Mouse (Mus musculus) myocyte (in vitro differentiated cells): ENCODE data around the gene Scamp3. TPM values are rescaled to one million over a fixed set of nuclear protein-coding genes. Genes with fewer than 3 reads are reported as not detected.
A peak's percentile ranks its signal among the peaks of the same experiment; 100 is the strongest.

ENCODE experiments used
- H3K27me3 ChIP-seq: one replicate; pipeline ENCODE4 v1.6.1; 2011; ENCODE audit not compliant: control insufficient read depth, insufficient read depth, insufficient read length
- H3K36me3 ChIP-seq: one replicate; pipeline ENCODE4 v1.6.1; 2011; ENCODE audit not compliant: control insufficient read depth, insufficient read depth
- H3K4me2 ChIP-seq: one replicate; pipeline ENCODE4 v1.6.1; 2011; ENCODE audit warnings: low read depth, control low read depth
- H3K4me3 ChIP-seq: one replicate; pipeline ENCODE4 v1.5.1; 2011; ENCODE audit warnings: mild to moderate bottlenecking, control low read depth, moderate library complexity
- H3K79me2 ChIP-seq: one replicate; pipeline ENCODE4 v1.6.1; 2011; ENCODE audit not compliant: control insufficient read depth, insufficient read depth
- H3ac ChIP-seq: one replicate; pipeline ENCODE4 v1.6.1; 2011; ENCODE audit not compliant: control insufficient read depth, insufficient read length
- CEBPB ChIP-seq: IDR thresholded peaks from 2 replicates; pipeline ENCODE4 v1.6.1; 2011; ENCODE audit warnings: mild to moderate bottlenecking, moderate library complexity; ENCODE audit not compliant: poor library complexity, insufficient read depth, severe bottlenecking
- E2F4 ChIP-seq: IDR thresholded peaks from one replicate; pipeline ENCODE4 v1.6.1; 2011; ENCODE audit warnings: mild to moderate bottlenecking, control low read depth, moderate library complexity; ENCODE audit not compliant: insufficient read depth
- MAX ChIP-seq: IDR thresholded peaks from one replicate; pipeline ENCODE4 v1.6.1; 2011; ENCODE audit warnings: low read depth, mild to moderate bottlenecking, control low read depth
- MYOD1 ChIP-seq, 3 experiments: IDR thresholded peaks; one replicate each; pipeline ENCODE4 v1.6.1; 2011; ENCODE audit warnings: control low read depth in 2 of 3, low read depth in 2 of 3, mild to moderate bottlenecking in 2 of 3, moderate library complexity in 1 of 3; ENCODE audit not compliant: insufficient read length in 2 of 3, control insufficient read depth in 1 of 3
- MYOG ChIP-seq, 3 experiments: IDR thresholded peaks; one replicate each; pipeline ENCODE4 v1.6.1; 2011; ENCODE audit warnings: control low read depth in 2 of 3, low read depth in 2 of 3, mild to moderate bottlenecking in 2 of 3; ENCODE audit not compliant: insufficient read length in 2 of 3, control insufficient read depth in 1 of 3, insufficient read depth in 1 of 3
- POLR2A ChIP-seq: IDR thresholded peaks from one replicate; pipeline ENCODE4 v1.6.1; 2011; ENCODE audit warnings: low read depth, mild to moderate bottlenecking, control low read depth, moderate library complexity; ENCODE audit not compliant: insufficient read length
- POLR2AphosphoS2 ChIP-seq: IDR thresholded peaks from one replicate; pipeline ENCODE4 v1.6.1; 2011; ENCODE audit warnings: low read depth, control low read depth; ENCODE audit not compliant: insufficient read length
- REST ChIP-seq: IDR thresholded peaks from one replicate; pipeline ENCODE4 v1.6.1; 2011; ENCODE audit warnings: mild to moderate bottlenecking, control low read depth, moderate library complexity; ENCODE audit not compliant: insufficient read depth, insufficient read length
- SRF ChIP-seq: IDR thresholded peaks from one replicate; pipeline ENCODE4 v1.6.1; 2011; ENCODE audit warnings: low read depth; ENCODE audit not compliant: control insufficient read depth, insufficient read length
- TCF12 ChIP-seq: IDR thresholded peaks from one replicate; pipeline ENCODE4 v1.6.1; 2011; ENCODE audit warnings: mild to moderate bottlenecking, control low read depth; ENCODE audit not compliant: poor library complexity, insufficient read depth, severe bottlenecking
- TCF3 ChIP-seq: IDR thresholded peaks from one replicate; pipeline ENCODE4 v1.6.1; 2011; ENCODE audit warnings: low read depth, control low read depth; ENCODE audit not compliant: insufficient read length
- USF1 ChIP-seq: IDR thresholded peaks from one replicate; pipeline ENCODE4 v1.6.1; 2011; ENCODE audit warnings: low read depth, mild to moderate bottlenecking, control low read depth, moderate library complexity
- polyA plus RNA-seq: library from polyadenylated mRNA; unstranded; fragments of >200 nt; fragmentation: generic; extraction: Trizol; gene quantifications from one replicate; pipeline ENCODE4 v1.2.1, GENCODE M21; 2012; ENCODE audit warnings: missing spikeins

The Scamp3 gene
- polyA plus RNA-seq, 1 experiment = 127 TPM

- Histone ChIP-seq H3K4me2 (no peak overlapping the region), H3K36me3 (no peaks in the 10 kb centered on the region), H3ac (no peak overlapping the region), H3K4me3 (no peak overlapping the region), H3K27me3 (peaks cover 86% of the 10 kb centered on the region), H3K79me2 (no peaks in the 10 kb centered on the region)
- TF ChIP-seq E2F4 (no peak), MYOD1 (IDR thresholded peaks at IDR 0.05; ENCODE audit: control insufficient read depth in 1 of 3, insufficient read length in 2 of 3, low read depth in 2 of 3) (no peak), POLR2AphosphoS2 (no peak), USF1 (no peak), REST (no peak)
Observed at GRCm38 (mm10) chr3:89145566-89145965, 31.7 kb upstream of the Scamp3 start.

- Histone ChIP-seq H3ac (no peak overlapping the region), H3K36me3 (no peaks in the 10 kb centered on the region), H3K79me2 (no peaks in the 10 kb centered on the region), H3K4me3 (no peak overlapping the region), H3K4me2 (no peak overlapping the region), H3K27me3 (peaks cover 80% of the 10 kb centered on the region)
- no peak for TF ChIP-seq CEBPB
- no peak for TF ChIP-seq SRF
- no peak for TF ChIP-seq REST
- no peak for TF ChIP-seq TCF3
- TF ChIP-seq MYOD1 (IDR thresholded peaks at IDR 0.05; ENCODE audit: control insufficient read depth in 1 of 3, insufficient read length in 2 of 3, low read depth in 2 of 3) = no peak
- TF ChIP-seq E2F4 = no peak
- no peak for TF ChIP-seq POLR2A
Observed at GRCm38 (mm10) chr3:89147101-89147978, 29.9 kb upstream of the Scamp3 start.

- TF ChIP-seq E2F4 = no peak
- TF ChIP-seq MYOG (IDR thresholded peaks at IDR 0.05; ENCODE audit: control insufficient read depth in 1 of 3, insufficient read depth in 1 of 3, insufficient read length in 2 of 3, low read depth in 2 of 3) = peak in 1 of 3 experiments; percentile 6
- Histone ChIP-seq H3K36me3 (no peaks in the 10 kb centered on the region), H3K27me3 (peaks cover 80% of the 10 kb centered on the region), H3ac (no peak overlapping the region), H3K79me2 (no peaks in the 10 kb centered on the region), H3K4me3 (no peak overlapping the region), H3K4me2 (no peak overlapping the region)
Observed at GRCm38 (mm10) chr3:89147979-89148311, 29.3 kb upstream of the Scamp3 start.

GRCm38 (mm10) chr3:89148567-89148966 is 28.7 kb upstream of the Scamp3 start:
- H3K79me2 ChIP-seq = no peaks in the 10 kb centered on the region
- peaks cover 76% of the 10 kb centered on the region for H3K27me3 ChIP-seq
- no peak overlapping the region for H3ac ChIP-seq
- no peak for TF ChIP-seq MYOD1 (IDR thresholded peaks at IDR 0.05; ENCODE audit: control insufficient read depth in 1 of 3, insufficient read length in 2 of 3, low read depth in 2 of 3)
- no peak for TF ChIP-seq MAX
- no peak for TF ChIP-seq E2F4
- no peak for TF ChIP-seq REST
- TF ChIP-seq CEBPB = no peak
- TF ChIP-seq SRF = no peak
- no peak for TF ChIP-seq POLR2A
- no peak for TF ChIP-seq TCF3
- TF ChIP-seq USF1 = no peak
- TF ChIP-seq POLR2AphosphoS2 = no peak
- TF ChIP-seq TCF12 = no peak
- no peak overlapping the region for H3K4me2 ChIP-seq
- no peak overlapping the region for H3K4me3 ChIP-seq
- no peaks in the 10 kb centered on the region for H3K36me3 ChIP-seq

GRCm38 (mm10) chr3:89152084-89152835 is 25.0 kb upstream of the Scamp3 start:
- no peak overlapping the region for H3K4me3 ChIP-seq
- peaks cover 59% of the 10 kb centered on the region for H3K27me3 ChIP-seq
- no peak overlapping the region for H3K4me2 ChIP-seq
- H3K36me3 ChIP-seq = no peaks in the 10 kb centered on the region
- no peak for TF ChIP-seq REST
- TF ChIP-seq MYOD1 (IDR thresholded peaks at IDR 0.05; ENCODE audit: control insufficient read depth in 1 of 3, insufficient read length in 2 of 3, low read depth in 2 of 3) = no peak
- TF ChIP-seq TCF3 = no peak
- TF ChIP-seq POLR2AphosphoS2 = no peak
- no peak for TF ChIP-seq E2F4
- TF ChIP-seq POLR2A = no peak
- TF ChIP-seq SRF = no peak
- no peak for TF ChIP-seq TCF12
- no peak for TF ChIP-seq USF1
- no peak for TF ChIP-seq MAX
- no peak for TF ChIP-seq MYOG (IDR thresholded peaks at IDR 0.05; ENCODE audit: control insufficient read depth in 1 of 3, insufficient read depth in 1 of 3, insufficient read length in 2 of 3, low read depth in 2 of 3)
- no peak for TF ChIP-seq CEBPB
- no peaks in the 10 kb centered on the region for H3K79me2 ChIP-seq
- H3ac ChIP-seq = no peak overlapping the region
